Mouse (Mus musculus) colon, adult 2 months (tissue): ENCODE data around the gene Cyb5d2. TPM values are rescaled to one million over a fixed set of nuclear protein-coding genes. Genes with fewer than 3 reads are reported as not detected.

Experiments used
- polyA plus RNA-seq: library from polyadenylated mRNA; depleted of rRNA; stranded (reverse); fragments of >200 nt; gene quantifications from 2 replicates; pipeline ENCODE4 v1.2.3, GENCODE M21; 2012; rRNA removed

Cyb5d2 gene
- polyA plus RNA-seq = 4.2 and 5.2 TPM in 2 replicates

DNA sequence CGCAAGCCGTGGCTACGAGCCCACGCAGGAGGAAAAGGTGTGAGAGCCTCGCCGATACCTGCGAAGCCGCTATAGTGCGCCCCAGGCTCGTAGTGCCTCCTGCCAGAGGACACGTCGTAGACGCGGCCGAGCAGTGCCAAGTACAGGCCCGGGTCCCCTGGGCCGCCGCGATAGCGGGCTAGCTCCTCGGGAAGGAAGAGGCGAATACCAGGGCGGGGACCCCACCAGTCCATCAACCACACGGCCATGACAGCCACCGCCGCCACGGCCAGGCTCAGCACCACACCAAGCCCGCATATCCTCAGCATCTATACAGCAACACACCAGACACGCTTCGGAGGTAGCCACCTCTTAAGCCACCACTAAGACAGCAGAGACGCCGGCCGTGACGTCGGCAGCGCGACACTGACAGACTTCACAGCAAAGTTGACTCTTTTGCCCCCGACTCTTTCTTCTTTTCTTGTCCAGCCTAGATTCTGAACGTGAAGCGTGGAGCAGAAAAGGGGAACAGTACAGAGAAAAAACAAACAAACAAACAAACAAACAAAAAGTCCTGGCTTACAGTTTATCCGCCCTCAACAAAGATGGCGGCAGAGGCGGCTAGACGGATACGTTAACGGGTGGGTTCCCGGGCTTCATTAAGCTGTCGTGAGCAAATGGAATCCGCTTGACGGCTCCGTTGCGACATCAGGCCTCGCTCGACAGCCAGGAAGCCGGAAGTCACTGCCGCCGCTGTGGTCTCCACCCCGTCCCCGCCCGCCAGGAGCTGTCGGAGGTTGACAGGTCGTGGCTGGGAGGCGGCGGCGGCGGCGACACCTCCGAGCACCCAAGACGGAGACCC, at the start of gene Cyb5d2, which contains the start of gene Zzef1:
Cyb5d2 (minus strand) TSS at position 688 of the 841 bp plus-strand sequence.
Zzef1 (plus strand) TSS at position 772 of the 841 bp plus-strand sequence.

Other genes starting within 250 kb of the Cyb5d2 start
- 1.00 and 1.1 TPM in 2 replicates for gene Spns3, start 245.6 kb downstream of the Cyb5d2 start, polyA plus RNA-seq
- 12.5 and 13.1 TPM in 2 replicates for gene Ube2g1, start 188.9 kb downstream of the Cyb5d2 start, polyA plus RNA-seq
- gene Ankfy1, start 106.1 kb downstream of the Cyb5d2 start, polyA plus RNA-seq = 23.0 and 26.1 TPM in 2 replicates
- 42.1 and 44.1 TPM in 2 replicates for gene Zzef1, start 84 bp upstream of the Cyb5d2 start, polyA plus RNA-seq
- 753 and 794 TPM in 2 replicates for gene Atp2a3, start 165.0 kb upstream of the Cyb5d2 start, polyA plus RNA-seq
- 2.6 and 5.2 TPM in 2 replicates for gene P2rx1, start 203.0 kb upstream of the Cyb5d2 start, polyA plus RNA-seq
- gene Camkk1, start 222.9 kb upstream of the Cyb5d2 start, polyA plus RNA-seq = 3.2 and 3.6 TPM in 2 replicates